Mouse (Mus musculus): Measurements from ENCODE around the gene Rnf113a2. TPM values are rescaled to one million over a fixed set of nuclear protein-coding genes. Genes with fewer than 3 reads are reported as not detected.

The Rnf113a2 gene
- polyA plus RNA-seq, 1 experiment, result 15.2 TPM

GRCm38 (mm10) chr12:84408819-84409507 is 8.0 kb upstream of the Rnf113a2 start, which contains the start of the genes Entpd5 and Bbof1:
Gene Entpd5 (minus strand): TSS chr12:84409029.
Gene Bbof1 (plus strand): TSS chr12:84409071.
- peak; percentile 94 for DNase-seq (ENCODE audit: low read depth)
- TF ChIP-seq CTCF (IDR thresholded peaks at IDR 0.05; ENCODE audit: borderline replicate concordance, extremely low read depth, insufficient read depth, insufficient read length) (no peak), POLR2A (IDR thresholded peaks at IDR 0.05; ENCODE audit: borderline replicate concordance, extremely low read depth, insufficient read depth, insufficient read length, poor library complexity, severe bottlenecking) (peak; percentile 98)

- TF ChIP-seq POLR2A (IDR thresholded peaks at IDR 0.05; ENCODE audit: borderline replicate concordance, extremely low read depth, insufficient read depth, insufficient read length, poor library complexity, severe bottlenecking) (no peak), CTCF (IDR thresholded peaks at IDR 0.05; ENCODE audit: borderline replicate concordance, extremely low read depth, insufficient read depth, insufficient read length) (no peak)
- DNase-seq (ENCODE audit: low read depth), result no peak
Observed at GRCm38 (mm10) chr12:84417605-84417922, 568 bp downstream of the Rnf113a2 start.

DNA sequence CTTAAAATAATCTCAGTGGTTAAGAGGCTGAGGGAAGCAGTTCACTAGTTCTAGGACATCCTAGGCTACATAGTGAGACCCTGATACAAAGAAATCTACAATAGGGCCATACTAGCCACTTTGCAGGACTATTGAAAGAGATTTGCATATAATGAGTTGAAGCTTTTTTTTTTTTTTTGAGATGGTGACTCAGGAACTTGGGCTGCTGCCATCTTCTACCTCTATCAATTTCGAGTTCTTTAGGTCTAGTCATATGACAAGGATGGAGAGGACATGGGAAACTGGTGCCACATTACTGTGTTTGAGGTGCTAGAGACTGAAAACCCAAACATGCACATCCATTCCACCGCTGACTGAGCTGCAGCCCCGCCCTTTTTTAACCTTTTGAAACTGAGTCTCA is 7.0 kb downstream of the Rnf113a2 start:
- TF ChIP-seq CTCF (IDR thresholded peaks at IDR 0.05; ENCODE audit: borderline replicate concordance, extremely low read depth, insufficient read depth, insufficient read length) (no peak), POLR2A (IDR thresholded peaks at IDR 0.05; ENCODE audit: borderline replicate concordance, extremely low read depth, insufficient read depth, insufficient read length, poor library complexity, severe bottlenecking) (no peak)
- no peak for DNase-seq (ENCODE audit: low read depth)

GRCm38 (mm10) chr12:84429825-84430224 is 12.8 kb downstream of the Rnf113a2 start:
- DNase-seq (ENCODE audit: low read depth), result no peak
- TF ChIP-seq POLR2A (IDR thresholded peaks at IDR 0.05; ENCODE audit: borderline replicate concordance, extremely low read depth, insufficient read depth, insufficient read length, poor library complexity, severe bottlenecking) (no peak), CTCF (IDR thresholded peaks at IDR 0.05; ENCODE audit: borderline replicate concordance, extremely low read depth, insufficient read depth, insufficient read length) (no peak)

DNA sequence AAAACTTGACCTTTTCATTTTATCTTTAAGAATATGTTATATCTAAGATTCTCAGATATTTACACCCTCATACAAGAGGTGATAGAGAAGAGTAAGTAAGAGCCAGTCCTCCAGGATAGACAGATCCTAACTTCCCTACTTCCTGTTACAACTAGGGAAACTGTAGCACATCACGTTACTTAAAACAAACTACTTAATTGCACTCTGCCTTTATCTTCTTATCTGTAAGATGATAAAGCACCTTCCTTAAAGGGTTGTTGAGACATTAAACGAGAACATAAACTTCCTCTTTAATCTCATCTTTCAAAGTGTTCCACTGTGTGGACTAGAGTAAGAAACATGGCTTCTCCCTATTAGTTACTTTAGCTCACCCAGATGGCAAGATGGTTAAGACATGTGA is 21.7 kb downstream of the Rnf113a2 start:
- no peak for TF ChIP-seq CTCF (IDR thresholded peaks at IDR 0.05; ENCODE audit: borderline replicate concordance, extremely low read depth, insufficient read depth, insufficient read length)
- TF ChIP-seq POLR2A (IDR thresholded peaks at IDR 0.05; ENCODE audit: borderline replicate concordance, extremely low read depth, insufficient read depth, insufficient read length, poor library complexity, severe bottlenecking), result no peak
- DNase-seq (ENCODE audit: low read depth), result no peak

- TF ChIP-seq CTCF (IDR thresholded peaks at IDR 0.05; ENCODE audit: borderline replicate concordance, extremely low read depth, insufficient read depth, insufficient read length) (no peak), POLR2A (IDR thresholded peaks at IDR 0.05; ENCODE audit: borderline replicate concordance, extremely low read depth, insufficient read depth, insufficient read length, poor library complexity, severe bottlenecking) (no peak)
- DNase-seq (ENCODE audit: low read depth), result no peak
Observed at GRCm38 (mm10) chr12:84442526-84442925, 25.5 kb downstream of the Rnf113a2 start.

- no peak for TF ChIP-seq CTCF (IDR thresholded peaks at IDR 0.05; ENCODE audit: borderline replicate concordance, extremely low read depth, insufficient read depth, insufficient read length)
- TF ChIP-seq POLR2A (IDR thresholded peaks at IDR 0.05; ENCODE audit: borderline replicate concordance, extremely low read depth, insufficient read depth, insufficient read length, poor library complexity, severe bottlenecking), result no peak
- DNase-seq (ENCODE audit: low read depth), result no peak
Observed at GRCm38 (mm10) chr12:84447386-84447785, 30.4 kb downstream of the Rnf113a2 start.

- TF ChIP-seq POLR2A (IDR thresholded peaks at IDR 0.05; ENCODE audit: borderline replicate concordance, extremely low read depth, insufficient read depth, insufficient read length, poor library complexity, severe bottlenecking) (no peak), CTCF (IDR thresholded peaks at IDR 0.05; ENCODE audit: borderline replicate concordance, extremely low read depth, insufficient read depth, insufficient read length) (no peak)
- no peak for DNase-seq (ENCODE audit: low read depth)
Observed at GRCm38 (mm10) chr12:84448181-84448580, 31.2 kb downstream of the Rnf113a2 start.

- TF ChIP-seq POLR2A (IDR thresholded peaks at IDR 0.05; ENCODE audit: borderline replicate concordance, extremely low read depth, insufficient read depth, insufficient read length, poor library complexity, severe bottlenecking), result no peak
- no peak for TF ChIP-seq CTCF (IDR thresholded peaks at IDR 0.05; ENCODE audit: borderline replicate concordance, extremely low read depth, insufficient read depth, insufficient read length)
- no peak for DNase-seq (ENCODE audit: low read depth)
Observed at GRCm38 (mm10) chr12:84449887-84450286, 32.9 kb downstream of the Rnf113a2 start.

DNA sequence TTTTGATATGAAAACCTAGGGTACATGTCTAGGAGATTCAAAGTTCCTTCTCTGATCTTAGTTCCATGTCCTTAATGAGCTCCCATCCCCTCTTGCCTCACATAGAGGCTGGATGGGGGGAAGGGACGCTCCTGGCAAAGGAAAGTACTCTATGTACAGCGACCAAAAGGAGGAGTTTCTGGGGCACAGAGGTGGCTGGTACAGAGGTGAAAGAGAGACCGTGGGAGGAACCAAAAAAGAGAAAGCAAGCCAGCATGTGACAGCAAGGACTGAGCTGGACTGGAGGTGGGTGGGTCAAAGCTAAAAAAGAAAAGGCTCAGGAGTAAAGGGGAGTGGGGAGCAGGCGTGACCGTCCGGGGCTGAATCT is 33.3 kb downstream of the Rnf113a2 start:
- TF ChIP-seq CTCF (IDR thresholded peaks at IDR 0.05; ENCODE audit: borderline replicate concordance, extremely low read depth, insufficient read depth, insufficient read length) (no peak), POLR2A (IDR thresholded peaks at IDR 0.05; ENCODE audit: borderline replicate concordance, extremely low read depth, insufficient read depth, insufficient read length, poor library complexity, severe bottlenecking) (no peak)
- no peak for DNase-seq (ENCODE audit: low read depth)

- no peak for TF ChIP-seq CTCF (IDR thresholded peaks at IDR 0.05; ENCODE audit: borderline replicate concordance, extremely low read depth, insufficient read depth, insufficient read length)
- TF ChIP-seq POLR2A (IDR thresholded peaks at IDR 0.05; ENCODE audit: borderline replicate concordance, extremely low read depth, insufficient read depth, insufficient read length, poor library complexity, severe bottlenecking), result peak; percentile 86
- DNase-seq (ENCODE audit: low read depth), result peak; percentile 100
Observed at GRCm38 (mm10) chr12:84450718-84451646, 34.0 kb downstream of the Rnf113a2 start, which contains the start of the genes Aldh6a1 and Lin52. Gene Aldh6a1 (minus strand): TSS chr12:84451004. Gene Lin52 (plus strand): TSS chr12:84451422.
